Mouse (Mus musculus) large intestine, adult 2 months (tissue): ENCODE data around the gene Psmc5. TPM values are rescaled to one million over a fixed set of nuclear protein-coding genes. Genes with fewer than 3 reads are reported as not detected.

ENCODE experiments used
- DNase-seq: peaks from one replicate; pipeline ENCODE4 v3.0.0-alpha.2; 2012; ENCODE audit warnings: low read depth, low spot score
- WGBS: fragments of 180-500 bp; shearing (Covaris S2); methylation state at CpG from one replicate; pipeline ENCODE4 v1.1.7; 2018; 5-methylcytosine and 5-hydroxymethylcytosine counted together
- polyA plus RNA-seq: library from polyadenylated mRNA; depleted of rRNA; stranded (reverse); fragments of >200 nt; gene quantifications from 2 replicates; pipeline ENCODE4 v1.2.3, GENCODE M21; 2012

Gene Psmc5
- polyA plus RNA-seq, 1 experiment, result 55.5 TPM

GRCm38 (mm10) chr11:106267871-106268270, 11.9 kb downstream of the Psmc5 start:
- 36% methylated on average over 5 of the region's 5 CpGs for WGBS
- no peak for DNase-seq

DNA sequence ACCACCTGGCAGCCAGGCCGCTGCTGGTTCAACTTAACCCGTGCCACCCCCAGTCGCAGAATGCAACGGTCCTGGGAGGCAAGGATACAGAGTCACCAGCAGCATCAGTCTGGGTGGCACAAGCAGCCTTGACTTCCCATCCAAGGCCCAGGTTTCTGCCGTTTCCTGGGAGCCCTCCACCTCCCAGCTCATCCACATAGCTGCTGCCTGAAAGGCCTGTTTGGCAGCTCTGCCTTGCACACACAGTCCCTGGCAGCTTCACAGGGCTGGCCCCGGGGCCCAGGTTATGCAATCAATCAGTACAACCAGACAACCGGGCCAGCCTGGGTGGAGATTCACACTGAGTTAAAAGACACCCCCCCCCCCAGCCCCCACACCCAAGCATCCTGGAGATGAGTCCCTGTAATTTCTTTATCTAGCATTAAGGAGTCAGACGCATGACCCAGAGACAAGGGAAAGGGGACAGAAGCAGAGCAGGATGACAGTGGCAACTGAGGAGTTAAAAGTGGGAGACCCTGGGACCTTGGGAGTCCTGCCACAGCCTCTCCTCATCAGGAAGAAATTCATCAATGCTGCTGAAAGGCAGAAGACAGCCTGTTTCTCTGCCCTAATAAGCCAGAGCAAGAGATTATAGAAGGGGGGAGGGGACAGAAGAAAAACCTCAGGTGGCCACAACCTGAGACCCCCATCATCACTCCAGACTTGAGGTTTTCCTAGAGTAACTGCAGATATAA, 12.5 kb downstream of the Psmc5 start:
- no peak for DNase-seq
- WGBS, result 29% methylated on average over 8 of the region's 8 CpGs

GRCm38 (mm10) chr11:106269060-106269431, 13.1 kb downstream of the Psmc5 start:
- 18% methylated on average over 3 of the region's 3 CpGs for WGBS
- no peak for DNase-seq

DNA sequence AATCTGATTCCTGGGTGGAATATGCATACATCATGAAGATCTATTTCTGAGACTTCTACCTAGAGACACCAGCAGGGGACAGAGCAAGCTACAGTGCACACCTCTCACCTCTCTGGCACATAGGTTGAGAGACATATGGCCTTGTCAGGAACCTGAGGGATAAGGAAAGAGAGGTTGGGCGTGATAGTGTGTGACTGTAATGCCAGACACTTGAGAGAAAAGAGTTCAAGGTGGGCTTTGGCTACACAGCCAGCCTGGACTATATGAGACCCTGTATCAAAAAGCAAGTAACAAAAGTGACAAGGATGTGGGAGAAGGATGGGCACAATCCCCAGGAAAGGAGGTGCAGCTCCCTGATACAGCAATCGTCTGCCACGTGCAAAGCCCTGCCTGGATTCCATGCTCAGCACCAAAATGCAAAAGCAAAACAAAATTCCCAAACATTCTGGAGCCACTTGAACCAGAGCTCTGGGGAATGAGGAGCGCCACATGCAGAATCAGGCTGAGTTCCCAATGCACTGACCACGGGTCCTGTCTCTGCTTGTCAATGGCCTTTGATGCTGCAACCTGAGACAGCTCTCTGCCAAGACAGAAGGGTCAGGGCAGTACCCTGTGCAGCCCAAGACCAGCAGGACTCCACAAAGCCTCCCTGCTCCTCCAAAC, 15.3 kb downstream of the Psmc5 start:
- WGBS, result 8% methylated on average over 5 of the region's 5 CpGs
- DNase-seq, result no peak

DNA sequence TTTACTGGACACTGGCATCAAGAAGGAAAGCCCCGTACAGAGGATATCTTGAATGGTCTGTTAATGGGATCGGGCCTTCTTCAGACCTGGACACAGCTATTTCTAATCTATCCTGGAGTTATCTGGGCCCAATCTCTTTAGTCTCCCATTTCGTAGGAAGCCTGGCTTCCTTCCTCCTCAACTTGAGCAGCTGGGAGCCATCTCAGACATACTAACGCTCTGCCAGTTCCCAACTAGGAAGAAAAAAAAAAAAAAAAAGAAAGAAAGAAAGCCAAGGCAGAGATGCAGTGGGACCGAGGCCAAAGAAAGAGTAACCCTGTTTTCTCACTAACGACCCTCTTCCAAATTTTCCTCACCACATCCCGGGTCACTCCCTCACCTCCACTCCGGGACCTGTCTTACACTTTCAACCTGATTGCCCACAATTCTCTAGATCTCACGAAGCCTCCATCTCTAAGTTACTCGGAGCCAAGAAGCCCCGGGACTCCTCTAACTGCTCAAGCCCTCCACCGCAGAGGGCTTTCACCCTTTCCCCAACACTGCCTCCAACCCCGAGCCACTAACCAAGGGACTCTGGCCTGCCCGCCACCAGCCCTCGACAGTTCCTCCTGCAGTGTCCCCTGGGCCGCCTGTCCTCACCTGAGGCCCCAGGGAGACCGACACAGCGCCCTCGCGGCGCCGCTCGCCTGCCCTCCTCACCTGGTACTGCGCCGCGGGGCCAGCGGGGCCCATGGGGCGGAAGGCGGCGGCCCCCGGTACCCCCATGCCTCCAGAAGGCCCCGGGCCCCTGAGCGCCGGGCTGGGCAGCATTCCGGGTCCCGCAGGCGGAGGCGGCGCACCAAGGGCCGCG, 16.1 kb downstream of the Psmc5 start:
- WGBS, result under 1% methylated on average over 41 of the region's 41 CpGs
- DNase-seq, result no peak

- WGBS, result under 1% methylated on average over 72 of the region's 72 CpGs
- peak; percentile 94 for DNase-seq
Measured at GRCm38 (mm10) chr11:106272644-106273310, 16.8 kb downstream of the Psmc5 start, which contains the start of gene Smarcd2. Gene Smarcd2, minus strand, starts transcription at chr11:106272972.

GRCm38 (mm10) chr11:106273311-106273684, 17.3 kb downstream of the Psmc5 start:
- 3% methylated on average over 16 of the region's 16 CpGs for WGBS
- DNase-seq, result no peak

DNA sequence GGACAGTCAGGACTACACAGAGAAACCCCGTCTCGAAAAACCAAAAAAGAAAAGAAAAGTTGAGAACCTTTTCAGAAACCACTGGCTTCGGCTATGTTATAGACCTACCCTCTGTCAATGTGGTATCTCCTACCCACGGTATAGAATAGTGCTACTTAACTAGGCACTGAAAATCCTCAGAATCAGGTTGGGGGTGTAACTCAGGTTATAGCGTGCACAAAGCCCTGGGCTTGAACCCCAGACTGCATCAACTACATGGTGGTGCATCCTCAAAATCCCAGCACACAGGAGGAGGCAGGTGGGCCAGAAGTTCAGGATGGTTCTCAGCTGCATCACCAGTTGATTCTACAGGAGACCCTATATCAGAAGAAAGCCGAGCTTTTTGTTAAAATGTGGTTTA, 17.9 kb downstream of the Psmc5 start:
- no peak for DNase-seq
- 84% methylated on average over 6 of the region's 6 CpGs for WGBS

- WGBS, result 97% methylated on average over 1 of the region's 1 CpGs
- DNase-seq, result no peak
Measured at GRCm38 (mm10) chr11:106274374-106274773, 18.4 kb downstream of the Psmc5 start.

DNA sequence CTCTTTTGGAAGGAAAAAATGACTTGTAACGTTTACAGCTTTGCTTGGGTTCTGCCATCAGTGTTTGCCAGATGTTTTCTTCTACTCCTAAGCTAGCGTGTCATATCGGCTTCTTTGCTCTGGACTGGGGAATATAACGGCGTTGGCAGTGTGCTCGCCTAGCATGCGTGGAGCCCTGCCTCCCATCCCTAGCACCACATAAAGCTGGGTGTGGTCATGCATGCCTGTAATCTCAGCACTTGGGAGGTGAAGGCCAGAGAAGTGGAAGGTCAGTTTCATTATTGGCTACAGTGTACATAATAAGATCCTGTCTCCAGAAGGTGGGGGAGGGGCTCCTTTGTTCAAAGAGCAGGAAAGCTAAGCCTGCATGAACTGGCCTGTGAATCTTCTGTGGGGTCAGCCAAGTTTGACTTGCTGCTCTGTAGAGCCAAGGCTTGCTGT, 19.0 kb downstream of the Psmc5 start:
- WGBS, result 24% methylated on average over 7 of the region's 7 CpGs
- no peak for DNase-seq

GRCm38 (mm10) chr11:106276454-106276853, 20.5 kb downstream of the Psmc5 start, which contains the start of gene Tcam1:
Gene Tcam1, plus strand, starts transcription at chr11:106276672.
- DNase-seq, result peak; percentile 80
- WGBS, result 4% methylated on average over 25 of the region's 25 CpGs

DNA sequence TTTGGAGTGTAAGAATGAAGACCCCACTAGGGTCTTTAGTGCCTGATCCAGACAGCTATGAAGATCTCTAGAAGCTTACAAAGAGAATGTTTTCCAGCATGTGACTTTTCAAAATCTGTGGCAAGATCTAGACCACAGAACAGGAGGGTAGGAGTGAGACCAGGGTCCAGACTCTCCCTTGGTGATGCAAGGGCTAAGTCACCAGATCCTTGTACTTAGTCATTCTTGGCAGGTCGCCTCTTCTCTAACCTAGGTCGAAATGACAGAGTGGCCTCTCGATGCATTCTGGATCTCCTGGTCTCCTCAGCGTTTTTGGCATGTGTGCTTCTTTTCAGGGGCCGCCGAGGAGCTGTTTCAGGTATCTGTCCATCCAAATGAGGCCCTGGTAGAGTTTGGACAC, 26.5 kb downstream of the Psmc5 start:
- WGBS, result 82% methylated on average over 6 of the region's 6 CpGs
- no peak for DNase-seq

GRCm38 (mm10) chr11:106283371-106283770, 27.4 kb downstream of the Psmc5 start:
- 83% methylated on average over 4 of the region's 4 CpGs for WGBS
- DNase-seq, result no peak

- WGBS, result 68% methylated on average over 8 of the region's 8 CpGs
- DNase-seq, result no peak
Measured at GRCm38 (mm10) chr11:106284126-106284525, 28.2 kb downstream of the Psmc5 start.

GRCm38 (mm10) chr11:106286206-106286605, 30.3 kb downstream of the Psmc5 start:
- 91% methylated on average over 7 of the region's 7 CpGs for WGBS
- no peak for DNase-seq

DNA sequence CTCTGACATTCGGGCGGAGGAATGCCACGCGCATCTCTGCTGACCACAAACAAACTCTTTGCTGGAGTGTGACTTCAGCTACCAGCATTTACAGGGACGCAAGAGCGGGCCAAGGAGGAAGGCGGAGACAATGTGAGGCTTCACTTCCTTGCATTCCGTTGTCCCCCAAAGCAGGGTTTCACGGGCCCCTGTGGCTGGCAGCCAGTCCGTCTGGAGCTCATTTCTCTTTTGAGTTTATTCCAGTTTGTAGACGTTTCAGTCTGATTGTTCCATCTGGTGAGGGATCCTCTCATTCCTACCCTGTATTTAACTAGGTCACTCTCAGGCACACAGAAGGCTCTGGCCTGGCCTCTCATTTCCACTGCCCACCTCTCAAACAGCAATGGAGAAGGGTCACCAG, 31.0 kb downstream of the Psmc5 start:
- 52% methylated on average over 11 of the region's 11 CpGs for WGBS
- DNase-seq, result no peak

DNA sequence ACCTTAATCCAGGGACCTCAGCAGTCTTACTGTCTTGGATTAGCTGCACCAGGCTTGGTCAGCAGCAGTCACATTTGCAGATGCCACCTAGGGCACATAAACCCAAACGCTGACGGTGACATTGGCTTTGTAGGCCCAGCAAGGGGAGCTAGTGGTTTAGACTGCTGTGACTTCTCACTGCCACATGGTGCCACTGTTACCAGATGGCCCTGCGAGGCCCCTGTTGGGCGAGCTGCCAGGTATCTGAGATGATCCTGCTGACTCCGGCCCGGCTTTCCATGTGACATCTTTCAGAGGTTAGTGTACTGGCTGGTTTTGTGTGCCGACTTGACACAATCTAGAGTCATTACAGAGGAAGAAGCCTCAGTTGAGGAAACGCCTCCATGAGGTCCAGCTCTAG, 33.4 kb downstream of the Psmc5 start:
- no peak for DNase-seq
- WGBS, result 28% methylated on average over 8 of the region's 8 CpGs

DNA sequence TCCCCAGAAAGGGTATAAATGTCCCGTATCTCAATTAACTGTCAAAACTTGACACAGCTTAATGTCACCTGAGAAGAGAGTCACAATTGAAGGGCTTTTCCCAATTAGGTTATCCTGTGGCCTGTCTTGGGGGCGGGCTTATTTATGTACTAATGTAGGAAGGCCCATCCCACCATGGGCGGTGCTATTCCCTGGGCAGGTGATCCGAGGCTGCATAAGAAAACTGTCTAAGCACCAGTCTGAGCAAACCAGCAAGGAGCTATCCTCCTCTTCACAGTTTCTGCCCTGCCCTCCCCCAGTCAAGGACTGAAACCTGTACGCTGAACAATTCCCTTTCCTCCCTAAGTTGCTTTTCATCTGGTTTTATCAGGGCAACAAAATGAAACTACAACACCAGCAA, 34.4 kb downstream of the Psmc5 start:
- DNase-seq, result no peak
- WGBS, result 91% methylated on average over 5 of the region's 5 CpGs

DNA sequence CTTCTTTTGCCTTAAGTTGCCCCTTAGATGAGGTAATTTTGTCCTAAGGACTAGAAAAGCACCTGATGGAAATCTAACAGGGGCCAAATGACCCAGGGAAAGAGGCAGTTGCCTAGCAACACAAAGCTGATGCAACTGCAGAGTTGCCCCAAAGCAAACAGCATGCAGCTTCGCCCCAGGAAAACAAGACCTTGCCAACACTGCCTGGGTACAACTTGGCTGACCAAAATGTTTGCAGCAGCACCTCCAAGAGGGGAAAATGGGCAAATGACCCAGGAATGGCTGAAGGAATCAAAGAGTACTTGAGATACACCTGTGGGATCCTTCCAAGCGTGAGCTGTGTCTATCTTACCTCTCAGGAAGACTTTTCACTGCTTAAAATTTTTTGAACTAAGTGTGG, 35.9 kb downstream of the Psmc5 start:
- no peak for DNase-seq
- WGBS, result 63% methylated on average over 2 of the region's 2 CpGs

DNA sequence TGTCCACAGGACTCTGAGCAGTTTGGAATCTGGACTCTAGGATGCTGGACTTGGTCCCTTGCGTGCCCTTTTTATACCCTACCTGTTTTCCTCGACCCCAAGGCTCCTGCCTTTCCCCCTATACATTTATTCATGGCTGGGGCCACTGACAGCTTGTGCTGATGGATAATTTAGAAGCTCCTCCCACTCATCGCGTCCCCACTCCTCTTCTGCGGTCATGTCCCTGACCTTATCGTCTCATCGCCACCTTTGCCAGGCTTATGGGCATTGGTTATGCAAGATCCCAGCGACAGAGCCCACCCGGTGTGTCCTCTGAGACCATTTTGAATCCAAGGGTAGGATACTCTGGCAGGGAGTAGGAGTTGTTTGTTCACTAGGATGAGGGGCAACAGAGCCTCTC, 45.8 kb downstream of the Psmc5 start, which contains the start of gene Gh:
Gene Gh, minus strand, starts transcription at position 101 of the 400 bp plus-strand sequence.
- WGBS, result 80% methylated on average over 9 of the region's 9 CpGs
- no peak for DNase-seq
